Mouse (Mus musculus) testis, adult 2 months (tissue): ENCODE results near the gene Selenop.

Source experiments
- CTCF ChIP-seq: fragments of 200-500 bp; IDR thresholded peaks from 2 replicates; pipeline ENCODE4 v1.5.1; 2012; ENCODE audit warnings: low read depth, mild to moderate bottlenecking, inconsistent platforms, low read length, moderate library complexity; ENCODE audit not compliant: control insufficient read depth, insufficient read depth, insufficient replicate concordance
- POLR2A ChIP-seq: fragments of 200-500 bp; IDR thresholded peaks from 2 replicates; pipeline ENCODE4 v1.6.1; 2012; ENCODE audit warnings: low read depth, mild to moderate bottlenecking, inconsistent platforms, low read length, moderate library complexity; ENCODE audit not compliant: control insufficient read depth

- TF ChIP-seq POLR2A (no peak), CTCF (no peak)
These were observed 22.1 kb downstream of the Selenop start for GRCm38 (mm10) chr15:3290435-3290834.
